Mouse (Mus musculus): ENCODE results near the gene Ostf1. TPM values are rescaled to one million over a fixed set of nuclear protein-coding genes. Genes with fewer than 3 reads are reported as not detected.

Ostf1 gene
- polyA plus RNA-seq (2017; shearing (Covaris generic)), result 108 TPM

GRCm38 (mm10) chr19:18631644-18632219 lies at the start of gene Ostf1, which contains the start of gene Nmrk1:
Ostf1 (minus strand) TSS chr19:18631823.
Nmrk1 (plus strand) TSS chr19:18631950.

DNA sequence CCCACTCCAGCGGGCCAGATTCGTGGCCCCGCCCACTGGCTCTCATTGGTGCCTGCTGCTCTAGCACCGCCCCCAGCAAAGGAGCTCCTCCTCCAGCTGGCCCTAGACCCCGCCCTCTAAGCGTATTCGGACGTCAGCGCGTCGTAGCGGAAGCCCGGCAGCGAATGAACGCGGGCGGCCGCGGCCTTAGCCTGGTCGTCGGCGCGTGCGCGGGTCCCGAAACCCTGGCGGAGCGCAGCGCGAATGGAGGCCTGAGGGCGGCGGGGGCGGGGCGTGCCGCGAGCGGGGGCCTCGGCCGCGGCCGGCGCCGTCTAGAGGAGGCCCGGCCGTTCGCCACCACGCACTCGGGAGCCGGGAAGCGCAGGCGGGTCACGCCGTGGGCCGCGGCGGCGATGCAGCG lies 39.0 kb upstream of the Ostf1 start, which contains the start of gene Carnmt1:
TSS of gene Carnmt1 (plus strand) at position 157 of the 400 bp plus-strand sequence.

Other genes starting within 250 kb of the Ostf1 start
- gene Nmrk1, start 127 bp upstream of the Ostf1 start, polyA plus RNA-seq (2017; shearing (Covaris generic)), result 11.2 TPM
- gene Carnmt1, start 38.9 kb upstream of the Ostf1 start, polyA plus RNA-seq (2017; shearing (Covaris generic)), result 1.7 TPM
- 4.9 TPM for gene D030056L22Rik, start 81.4 kb upstream of the Ostf1 start, polyA plus RNA-seq (2017; shearing (Covaris generic))
- gene Trpm6, start 118.2 kb upstream of the Ostf1 start, polyA plus RNA-seq (2017; shearing (Covaris generic)), result 0.51 TPM